Mouse (Mus musculus) adrenal gland, adult 18-20 months (tissue): Measurements from ENCODE around the gene Calm3. TPM values are rescaled to one million over a fixed set of nuclear protein-coding genes. Genes with fewer than 3 reads are reported as not detected.
A peak's percentile ranks its signal among the peaks of the same experiment; 100 is the strongest.
"Not testable (repeated sequence)": the region's sequence is repeated elsewhere in the genome, so short reads cannot be mapped to it uniquely, and the experiment has no call there.

ENCODE experiments used
- DNase-seq, 2 experiments: peaks; one replicate each; pipeline ENCODE4 v3.0.0; 2021 to 2022; ENCODE audit warnings: low spot score in 2 of 2
- long read RNA-seq, 2 experiments: library from polyadenylated mRNA; stranded (forward); transcript quantifications; one replicate each; pipeline ENCODE4 v2.0.0; 2021
- total RNA-seq, 2 experiments: library from RNA; stranded (reverse); gene quantifications; 1 replicate in 1 of 2; 2 replicates in 1 of 2; pipeline ENCODE4 v1.2.3; 2021

Gene Calm3
- total RNA-seq, result 100 to 1,000 TPM; 227 to 234 TPM
- long read RNA-seq, experiment 1, transcript Calm3-201 (6 exons, 2,290 nt), result major isoform, 75 of 94 reads
- long read RNA-seq, experiment 1, partial matches to known transcripts, result 2 of 94 reads
- long read RNA-seq, experiment 1, other reads (novel, unspliced or antisense), result 17 of 94 reads
- long read RNA-seq, experiment 2, transcript Calm3-201 (6 exons, 2,290 nt), result major isoform, 97 of 152 reads
- long read RNA-seq, experiment 2, partial matches to known transcripts, result 5 of 152 reads
- long read RNA-seq, experiment 2, other reads (novel, unspliced or antisense), result 50 of 152 reads

GRCm38 (mm10) chr7:16924037-16924834 lies at the start of gene Calm3:
Calm3 (minus strand) TSS chr7:16924114.
- peak; percentile 98 for DNase-seq

GRCm38 (mm10) chr7:16971160-16971559 lies 47.2 kb upstream of the Calm3 start:
- no peak for DNase-seq

GRCm38 (mm10) chr7:16968414-16968813 lies 44.5 kb upstream of the Calm3 start:
- DNase-seq, result no peak

GRCm38 (mm10) chr7:16961678-16962077 lies 37.8 kb upstream of the Calm3 start:
- DNase-seq, result no peak

GRCm38 (mm10) chr7:16959539-16960187 lies 35.7 kb upstream of the Calm3 start, which contains the start of gene Pnmal1:
Pnmal1 (plus strand) TSS chr7:16959679.
- DNase-seq, result peak; percentile 36 to 53

- DNase-seq, result no peak
Observed at GRCm38 (mm10) chr7:16956410-16957265, 32.7 kb upstream of the Calm3 start.

- no peak for DNase-seq
Observed at GRCm38 (mm10) chr7:16955712-16956111, 31.8 kb upstream of the Calm3 start.

GRCm38 (mm10) chr7:16953776-16954175 lies 29.9 kb upstream of the Calm3 start:
- not testable (repeated sequence) for DNase-seq

- peak; percentile 71 to 75 for DNase-seq
Observed at GRCm38 (mm10) chr7:16950861-16951635, 27.1 kb upstream of the Calm3 start.

GRCm38 (mm10) chr7:16949908-16950841 lies 26.3 kb upstream of the Calm3 start:
- DNase-seq, result peak; percentile 75

GRCm38 (mm10) chr7:16948923-16949458 lies 25.1 kb upstream of the Calm3 start:
- no peak for DNase-seq

GRCm38 (mm10) chr7:16947959-16948361 lies 24.0 kb upstream of the Calm3 start:
- no peak for DNase-seq

- no peak for DNase-seq
Observed at GRCm38 (mm10) chr7:16947349-16947895, 23.5 kb upstream of the Calm3 start.

- DNase-seq, result no peak
Observed at GRCm38 (mm10) chr7:16946441-16947348, 22.8 kb upstream of the Calm3 start.

- no peak for DNase-seq
Observed at GRCm38 (mm10) chr7:16945419-16945818, 21.5 kb upstream of the Calm3 start.

- no peak for DNase-seq
Observed at GRCm38 (mm10) chr7:16944808-16945315, 20.9 kb upstream of the Calm3 start.
